Mouse (Mus musculus): ENCODE data around the gene Tbc1d25.

The Tbc1d25 gene

GRCm38 (mm10) chrX:8105019-8105418 lies 71.0 kb downstream of the Tbc1d25 start:
- Histone ChIP-seq H3K27me3 (ENCODE audit: insufficient read depth, low read length) (no peaks in the 10 kb centered on the region; the same call in 1 of the 2 replicates), H3K4me3 (replicated peaks; ENCODE audit: low read length) (no peak overlapping the region), H3K4me1 (replicated peaks; ENCODE audit: low read depth, low read length) (peaks cover 8% of the 10 kb centered on the region), H3K36me3 (ENCODE audit: insufficient read depth, low read length) (no peaks in the 10 kb centered on the region), H3K9me3 (ENCODE audit: low read length) (no peaks in the 10 kb centered on the region)
- TF ChIP-seq POU5F1 (IDR thresholded peaks at IDR 0.05; ENCODE audit: borderline replicate concordance, low read length) (no peak), CTCF (conservative IDR thresholded peaks at IDR 0.05; ENCODE audit: low read length) (no peak), NANOG (IDR thresholded peaks at IDR 0.05; ENCODE audit: borderline replicate concordance, low read length) (no peak)
